Comparison of ENCODE assay signal across 13 mouse cellular contexts in genomic region chr15:27858179-27858819, GRCm38 (mm10).
"Had no signal": no experiment of that assay in that cellular context is flagged by ENCODE, and none has a peak within 500 bp of the region (broad histone marks: within the 10 kb centered on the region; RNA-seq: fewer than 3 reads in every experiment).

No protein-coding gene starts in this region.

- H3K4me1 ChIP-seq: midbrain, embryonic 12.5 days had no signal

- H3K9ac ChIP-seq: liver, embryonic 15.5 days; midbrain, embryonic 12.5 days; stomach, embryonic 15.5 days had no signal

- DNase-seq: lung, adult 2 months; lung, postnatal 14 days; right cerebral cortex, postnatal 14 days; thymus, postnatal 4 days had no signal

- H3K27me3 ChIP-seq: liver, embryonic 15.5 days; midbrain, embryonic 12.5 days; stomach, embryonic 15.5 days had no signal

- H3K9me3 ChIP-seq: limb, embryonic 10.5 days; liver, embryonic 15.5 days; midbrain, embryonic 12.5 days; stomach, embryonic 15.5 days had no signal

- H3K4me3 ChIP-seq: layer of hippocampus, adult 2 months; limb, embryonic 10.5 days; liver, embryonic 15.5 days; midbrain, embryonic 12.5 days; stomach, embryonic 15.5 days had no signal

- H3K4me2 ChIP-seq: liver, embryonic 11.5 days; liver, embryonic 15.5 days; midbrain, embryonic 12.5 days; stomach, embryonic 15.5 days had no signal

- ATAC-seq: midbrain, embryonic 16.5 days had no signal

- H3K27ac ChIP-seq: kidney, postnatal 0 days; layer of hippocampus, adult 2 months; limb, embryonic 10.5 days; liver, embryonic 15.5 days; macrophage; midbrain, embryonic 12.5 days; stomach, embryonic 15.5 days had no signal
